Mouse (Mus musculus) forebrain, embryonic 13.5 days (tissue): ENCODE results near the gene Iqgap2. TPM values are rescaled to one million over a fixed set of nuclear protein-coding genes. Genes with fewer than 3 reads are reported as not detected.

ENCODE experiments used
- ATAC-seq: fragments of 200-750 bp; cut with Nextera tagmentation; 2 replicates; pipeline ENCODE4 v1.8.0; 2017
- H3K27ac ChIP-seq: fragments of 300-500 bp; sonication (generic); 2 replicates; pipeline ENCODE4 v1.5.1; 2015; ENCODE audit warnings: inconsistent platforms, mild to moderate bottlenecking, moderate library complexity
- H3K27me3 ChIP-seq: fragments of 300-500 bp; sonication (generic); 2 replicates; pipeline ENCODE4 v1.6.1; 2015; ENCODE audit warnings: mild to moderate bottlenecking, inconsistent platforms
- H3K36me3 ChIP-seq: fragments of 300-500 bp; sonication (generic); 2 replicates; pipeline ENCODE4 v1.6.1; 2015; ENCODE audit warnings: mild to moderate bottlenecking, inconsistent platforms; ENCODE audit not compliant: poor library complexity, severe bottlenecking
- H3K4me1 ChIP-seq: fragments of 300-500 bp; sonication (generic); 2 replicates; pipeline ENCODE4 v1.6.1; 2015; ENCODE audit warnings: inconsistent platforms
- H3K4me2 ChIP-seq: fragments of 300-500 bp; sonication (generic); 2 replicates; pipeline ENCODE4 v1.6.1; 2015; ENCODE audit warnings: inconsistent platforms, mild to moderate bottlenecking, moderate library complexity
- H3K4me3 ChIP-seq: fragments of 300-500 bp; sonication (generic); 2 replicates; pipeline ENCODE4 v1.5.1; 2015; ENCODE audit warnings: mild to moderate bottlenecking, inconsistent platforms
- H3K9ac ChIP-seq: fragments of 300-500 bp; sonication (generic); 2 replicates; pipeline ENCODE4 v1.6.1; 2015; ENCODE audit warnings: mild to moderate bottlenecking, inconsistent platforms
- H3K9me3 ChIP-seq: fragments of 300-500 bp; sonication (generic); replicated peaks from 2 replicates; pipeline ENCODE4 v1.6.1; 2016; ENCODE audit warnings: inconsistent platforms
- WGBS: fragments of 180-500 bp; shearing (Covaris S2); methylation state at CpG from one replicate; pipeline ENCODE4 v1.1.7; 2015; 5-methylcytosine and 5-hydroxymethylcytosine counted together
- polyA plus RNA-seq: library from polyadenylated mRNA; unstranded; fragments of >200 nt; fragmentation: Nextera tagmentation; extraction: Ambion mirVana; gene quantifications from 2 replicates; pipeline ENCODE4 v1.2.1, GENCODE M21; 2015

Gene Iqgap2
- polyA plus RNA-seq, 1 experiment from 2014 or later, result 9.1 TPM

DNA sequence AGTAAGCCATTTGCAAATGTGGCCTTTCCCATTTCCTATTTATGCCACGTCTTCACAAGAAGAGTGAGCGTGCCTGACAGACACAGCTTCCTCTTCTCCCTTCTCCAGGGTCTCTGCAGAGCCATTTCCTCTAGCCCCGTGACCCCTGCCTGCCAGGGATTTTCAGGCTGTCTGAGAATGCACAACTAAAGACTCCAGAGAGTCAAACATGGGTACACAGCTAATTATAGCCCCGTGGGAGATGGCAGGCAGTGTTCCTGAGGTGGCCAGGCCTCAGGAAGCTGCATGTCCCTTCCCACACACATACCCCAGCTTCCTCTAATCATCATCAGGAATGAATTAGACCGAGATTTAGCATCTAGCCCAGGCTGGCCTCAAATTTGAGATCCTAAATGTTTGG, 252.8 kb downstream of the Iqgap2 start:
- Histone ChIP-seq H3K27me3 (no peaks in the 10 kb centered on the region), H3K4me2 (no peak overlapping the region), H3K9me3 (no peaks in the 10 kb centered on the region), H3K9ac (0 out of 2 replicates have a peak overlapping the region, but pooled peaks have one; percentile 12), H3K4me3 (no peak overlapping the region), H3K36me3 (peaks cover 10% of the 10 kb centered on the region; the same call in 1 of the 2 replicates), H3K27ac (peak overlapping the region; percentile 49; the same call in 1 of the 2 replicates), H3K4me1 (peaks cover 19% of the 10 kb centered on the region)
- ATAC-seq, result no peak
- 42% methylated on average over 5 of the region's 5 CpGs for WGBS

- Histone ChIP-seq H3K4me1 (peaks cover 17% of the 10 kb centered on the region), H3K36me3 (peaks cover 10% of the 10 kb centered on the region; the same call in 1 of the 2 replicates), H3K27me3 (no peaks in the 10 kb centered on the region), H3K4me3 (no peak overlapping the region), H3K4me2 (no peak overlapping the region), H3K9me3 (no peaks in the 10 kb centered on the region), H3K9ac (no peak overlapping the region), H3K27ac (no peak overlapping the region)
- WGBS, result 90% methylated on average over 10 of the region's 10 CpGs
- no peak for ATAC-seq
Observed at GRCm38 (mm10) chr13:95637737-95638136, 254.0 kb downstream of the Iqgap2 start.

- Histone ChIP-seq H3K9ac (no peak overlapping the region), H3K27me3 (no peaks in the 10 kb centered on the region), H3K27ac (no peak overlapping the region), H3K4me3 (no peak overlapping the region), H3K36me3 (peaks cover 12% of the 10 kb centered on the region; the same call in 1 of the 2 replicates), H3K9me3 (no peaks in the 10 kb centered on the region), H3K4me2 (no peak overlapping the region), H3K4me1 (peaks cover 17% of the 10 kb centered on the region)
- ATAC-seq, result no peak
- 89% methylated on average over 12 of the region's 12 CpGs for WGBS
Observed at GRCm38 (mm10) chr13:95635301-95635700, 256.4 kb downstream of the Iqgap2 start.

- WGBS, result 71% methylated on average over 2 of the region's 2 CpGs
- no peak for ATAC-seq
- H3K36me3 ChIP-seq, result peaks cover 18% of the 10 kb centered on the region; the same call in 1 of the 2 replicates
- H3K9ac ChIP-seq, result no peak overlapping the region
- H3K4me3 ChIP-seq, result no peak overlapping the region
- peaks cover 12% of the 10 kb centered on the region for H3K4me1 ChIP-seq
- no peaks in the 10 kb centered on the region for H3K9me3 ChIP-seq
- no peak overlapping the region for H3K27ac ChIP-seq
- H3K27me3 ChIP-seq, result no peaks in the 10 kb centered on the region
- H3K4me2 ChIP-seq, result no peak overlapping the region
Observed at GRCm38 (mm10) chr13:95634451-95634850, 257.3 kb downstream of the Iqgap2 start.

DNA sequence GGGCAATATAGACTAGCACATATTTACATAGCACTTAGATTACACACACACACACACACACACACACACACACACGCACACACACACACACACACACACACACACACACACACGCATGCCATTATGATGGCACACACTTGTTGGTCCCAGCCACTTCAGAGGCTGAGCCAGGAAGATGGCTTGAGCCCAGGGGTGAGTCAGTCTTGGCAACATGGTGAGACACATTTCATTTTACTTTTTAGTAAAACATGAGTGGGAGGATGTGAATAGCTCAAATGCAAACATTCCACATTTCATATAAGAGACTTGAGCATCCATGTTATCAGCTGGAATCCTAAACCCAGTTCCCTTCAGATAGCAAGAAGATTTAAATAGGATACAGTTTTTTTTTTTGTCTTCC, 258.3 kb downstream of the Iqgap2 start:
- Histone ChIP-seq H3K4me3 (no peak overlapping the region), H3K9ac (no peak overlapping the region), H3K27ac (no peak overlapping the region), H3K4me1 (0 out of 2 replicates have a peak, but pooled peaks cover 1% of the 10 kb centered on the region), H3K27me3 (no peaks in the 10 kb centered on the region), H3K36me3 (peaks cover 23% of the 10 kb centered on the region; the same call in 1 of the 2 replicates), H3K4me2 (no peak overlapping the region), H3K9me3 (no peaks in the 10 kb centered on the region)
- 91% methylated on average over 2 of the region's 2 CpGs for WGBS
- ATAC-seq, result no peak

DNA sequence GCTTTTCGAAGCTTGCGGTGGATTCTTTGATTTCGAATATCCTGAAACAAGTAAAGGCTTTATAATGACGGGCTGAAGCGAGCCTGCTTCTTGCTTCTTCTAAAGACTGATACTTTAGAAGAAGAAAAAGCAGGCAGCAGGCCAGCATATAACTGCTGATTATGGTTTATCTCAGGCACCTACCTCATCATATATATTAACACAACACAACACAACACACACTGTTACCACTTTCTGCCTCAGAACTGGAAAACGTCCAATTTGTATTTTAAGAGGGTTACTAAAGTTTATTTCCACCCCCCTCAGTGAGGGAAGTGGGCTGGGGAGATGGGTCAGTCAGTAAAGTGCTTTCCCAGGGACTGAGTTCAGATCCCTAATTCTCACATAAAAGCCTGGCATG, 259.6 kb downstream of the Iqgap2 start:
- no peak overlapping the region for H3K9ac ChIP-seq
- peaks cover 23% of the 10 kb centered on the region; the same call in 1 of the 2 replicates for H3K36me3 ChIP-seq
- no peaks in the 10 kb centered on the region for H3K27me3 ChIP-seq
- no peak overlapping the region for H3K4me2 ChIP-seq
- 91% methylated on average over 6 of the region's 6 CpGs for WGBS
- no peaks in the 10 kb centered on the region for H3K4me1 ChIP-seq
- no peak for ATAC-seq
- H3K27ac ChIP-seq, result no peak overlapping the region
- H3K9me3 ChIP-seq, result no peaks in the 10 kb centered on the region
- H3K4me3 ChIP-seq, result no peak overlapping the region

DNA sequence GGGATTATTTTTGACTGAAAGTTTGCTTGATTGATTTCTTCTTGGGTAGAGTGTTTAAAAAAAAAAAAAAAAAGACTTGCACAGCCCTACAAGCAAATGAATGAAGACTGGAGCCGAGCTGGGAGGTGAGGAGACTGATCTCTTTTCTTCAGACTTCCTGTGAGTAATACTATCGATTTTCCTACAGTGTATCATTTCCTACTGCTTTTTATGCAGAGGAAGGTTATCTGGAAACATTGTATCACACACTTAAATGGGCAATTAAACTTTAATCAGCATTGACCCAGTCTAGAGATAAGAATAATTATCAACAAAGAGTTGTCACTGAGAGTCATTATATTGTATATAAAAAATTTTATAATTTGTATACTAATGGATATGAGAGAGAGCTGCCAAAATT, 261.0 kb downstream of the Iqgap2 start:
- WGBS, result 90% methylated on average over 2 of the region's 2 CpGs
- peaks cover 23% of the 10 kb centered on the region; the same call in 1 of the 2 replicates for H3K36me3 ChIP-seq
- H3K9ac ChIP-seq, result no peak overlapping the region
- H3K9me3 ChIP-seq, result no peaks in the 10 kb centered on the region
- ATAC-seq, result no peak
- H3K27ac ChIP-seq, result no peak overlapping the region
- H3K4me1 ChIP-seq, result no peaks in the 10 kb centered on the region
- H3K27me3 ChIP-seq, result no peaks in the 10 kb centered on the region
- no peak overlapping the region for H3K4me2 ChIP-seq
- no peak overlapping the region for H3K4me3 ChIP-seq

GRCm38 (mm10) chr13:95629751-95630150, 262.0 kb downstream of the Iqgap2 start:
- H3K4me3 ChIP-seq, result no peak overlapping the region
- ATAC-seq, result no peak
- no peak overlapping the region for H3K9ac ChIP-seq
- H3K36me3 ChIP-seq, result peaks cover 18% of the 10 kb centered on the region; the same call in 1 of the 2 replicates
- no peak overlapping the region for H3K4me2 ChIP-seq
- H3K9me3 ChIP-seq, result no peaks in the 10 kb centered on the region
- no peaks in the 10 kb centered on the region for H3K27me3 ChIP-seq
- H3K27ac ChIP-seq, result no peak overlapping the region
- no peaks in the 10 kb centered on the region for H3K4me1 ChIP-seq
- 90% methylated on average over 10 of the region's 10 CpGs for WGBS

DNA sequence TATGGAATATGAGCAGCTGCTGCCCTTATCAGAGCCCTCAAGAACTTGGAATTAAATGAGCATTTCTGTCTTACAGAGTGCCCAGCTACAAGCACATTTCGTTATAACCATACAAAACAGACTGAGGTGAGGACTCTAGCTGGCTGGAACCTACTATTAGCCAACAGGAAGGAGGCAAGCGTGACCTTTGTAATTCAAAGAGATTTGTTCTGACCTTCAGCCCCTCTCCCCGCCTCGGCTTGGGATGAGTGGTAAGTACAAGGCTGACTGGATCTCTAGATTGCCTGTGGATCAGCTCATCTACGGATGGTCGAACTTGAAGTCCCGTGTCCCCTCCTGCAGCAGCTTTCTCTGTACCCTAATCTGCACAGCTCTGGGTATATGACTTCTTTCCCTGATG, 265.0 kb downstream of the Iqgap2 start:
- H3K4me3 ChIP-seq, result no peak overlapping the region
- no peaks in the 10 kb centered on the region for H3K27me3 ChIP-seq
- no peak for ATAC-seq
- H3K9ac ChIP-seq, result no peak overlapping the region
- H3K27ac ChIP-seq, result no peak overlapping the region
- peaks cover 15% of the 10 kb centered on the region; the same call in 1 of the 2 replicates for H3K36me3 ChIP-seq
- WGBS, result 73% methylated on average over 7 of the region's 7 CpGs
- no peak overlapping the region for H3K4me2 ChIP-seq
- H3K9me3 ChIP-seq, result no peaks in the 10 kb centered on the region
- no peaks in the 10 kb centered on the region for H3K4me1 ChIP-seq

DNA sequence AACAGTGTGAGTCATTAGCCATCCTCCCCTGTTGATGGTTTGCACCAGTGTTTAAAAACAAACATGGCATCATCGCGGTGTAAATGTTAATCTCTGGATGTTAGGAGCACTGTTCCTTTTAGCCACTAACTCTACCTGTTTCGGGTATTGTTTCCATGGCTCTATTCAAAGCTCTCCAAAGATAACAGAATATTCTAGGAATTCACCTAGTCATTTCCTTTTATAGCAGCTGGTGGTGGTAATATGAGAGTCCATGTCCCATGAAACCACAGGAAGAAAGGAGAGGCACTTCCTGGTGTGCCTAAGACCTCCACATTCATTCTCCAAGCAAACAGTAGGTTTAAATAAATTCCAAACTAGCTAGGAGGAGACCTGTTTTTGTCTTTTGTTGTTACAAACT, 268.7 kb downstream of the Iqgap2 start:
- ATAC-seq, result no peak
- Histone ChIP-seq H3K4me2 (no peak overlapping the region), H3K9me3 (no peaks in the 10 kb centered on the region), H3K4me1 (0 out of 2 replicates have a peak, but pooled peaks cover 4% of the 10 kb centered on the region), H3K27ac (no peak overlapping the region), H3K27me3 (no peaks in the 10 kb centered on the region), H3K4me3 (no peak overlapping the region), H3K9ac (no peak overlapping the region), H3K36me3 (no peaks in the 10 kb centered on the region)
- WGBS, result 84% methylated on average over 3 of the region's 3 CpGs

DNA sequence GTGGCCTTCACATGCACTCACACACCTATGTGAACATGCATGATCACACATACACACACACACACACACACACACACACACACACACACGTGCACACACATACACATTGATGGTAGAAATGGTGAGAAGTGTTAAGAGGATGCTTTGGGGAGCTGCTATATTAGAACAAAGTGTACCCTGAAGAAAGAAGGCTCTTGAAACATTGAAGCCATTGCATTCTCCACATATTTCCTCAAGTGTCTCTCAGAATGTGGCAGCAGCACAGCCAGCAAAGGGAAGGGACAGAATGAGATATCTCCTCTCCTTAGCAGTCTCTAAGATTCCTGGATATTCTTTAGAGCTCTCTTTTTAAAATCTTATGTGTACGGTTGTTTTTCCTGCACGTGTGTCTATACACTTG, 270.2 kb downstream of the Iqgap2 start:
- Histone ChIP-seq H3K9me3 (no peaks in the 10 kb centered on the region), H3K4me1 (peaks cover 11% of the 10 kb centered on the region), H3K9ac (no peak overlapping the region), H3K4me3 (no peak overlapping the region), H3K36me3 (no peaks in the 10 kb centered on the region), H3K27me3 (no peaks in the 10 kb centered on the region), H3K27ac (no peak overlapping the region), H3K4me2 (no peak overlapping the region)
- 86% methylated on average over 3 of the region's 3 CpGs for WGBS
- ATAC-seq, result no peak

- H3K4me2 ChIP-seq, result peak overlapping the region; percentile 83
- no peaks in the 10 kb centered on the region for H3K27me3 ChIP-seq
- H3K9me3 ChIP-seq, result no peaks in the 10 kb centered on the region
- H3K36me3 ChIP-seq, result peaks cover 5% of the 10 kb centered on the region; the same call in 1 of the 2 replicates
- WGBS, result 5% methylated on average over 13 of the region's 13 CpGs
- peaks cover 36% of the 10 kb centered on the region for H3K4me1 ChIP-seq
- H3K9ac ChIP-seq, result peak overlapping the region; percentile 94
- H3K4me3 ChIP-seq, result peak overlapping the region; percentile 63
- peak; percentile 4; the same call in 1 of the 2 replicates for ATAC-seq
- no peak overlapping the region for H3K27ac ChIP-seq
Observed at GRCm38 (mm10) chr13:95618859-95619258, 272.9 kb downstream of the Iqgap2 start.

DNA sequence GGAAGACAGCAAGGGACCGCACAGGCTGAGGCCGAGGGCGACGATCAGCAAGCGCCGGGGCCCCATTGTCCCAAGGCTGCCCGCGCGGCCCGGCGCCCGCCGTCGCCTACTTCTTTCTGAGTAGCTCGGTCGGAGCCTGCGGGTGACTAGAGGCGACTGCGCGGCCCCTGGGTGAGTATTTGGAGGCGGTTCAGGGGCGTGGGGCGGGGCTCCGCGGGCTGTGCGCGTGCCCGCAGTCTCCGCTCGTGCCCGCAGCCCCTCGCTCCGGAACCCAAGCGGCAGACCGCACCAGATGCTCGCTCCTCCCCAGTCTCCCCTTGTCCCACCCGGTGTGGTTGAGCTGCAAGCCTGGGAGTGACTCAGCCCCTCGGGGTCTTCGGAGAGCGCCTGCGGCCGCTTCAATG, 273.4 kb downstream of the Iqgap2 start, which contains the start of gene F2r:
Gene F2r (minus strand): TSS at position 179 of the 404 bp plus-strand sequence.
- H3K4me1 ChIP-seq, result peaks cover 36% of the 10 kb centered on the region
- no peaks in the 10 kb centered on the region for H3K27me3 ChIP-seq
- no peaks in the 10 kb centered on the region for H3K9me3 ChIP-seq
- peak; percentile 94 for ATAC-seq
- H3K4me3 ChIP-seq, result peak within 1 kb of the TSS; percentile 63
- H3K36me3 ChIP-seq, result peaks cover 5% of the 10 kb centered on the region; the same call in 1 of the 2 replicates
- peak within 1 kb of the TSS; percentile 83 for H3K4me2 ChIP-seq
- WGBS, result under 1% methylated on average over 39 of the region's 42 CpGs
- peak within 1 kb of the TSS; percentile 45; the same call in 1 of the 2 replicates for H3K27ac ChIP-seq
- H3K9ac ChIP-seq, result peak within 1 kb of the TSS; percentile 94
